Mouse (Mus musculus) macrophage (primary cell): ENCODE data around the gene Bco2. TPM values are rescaled to one million over a fixed set of nuclear protein-coding genes. Genes with fewer than 3 reads are reported as not detected.

Source experiments
- H3K27ac ChIP-seq: fragments of 350-480 bp; formaldehyde crosslinking; 2 replicates; pipeline ENCODE4 v1.9.0; 2021
- H3K36me3 ChIP-seq: fragments of 350-480 bp; formaldehyde crosslinking; 2 replicates; pipeline ENCODE4 v1.9.0; 2021; ENCODE audit errors: inconsistent target
- H3K4me3 ChIP-seq: fragments of 350-480 bp; formaldehyde crosslinking; 2 replicates; pipeline ENCODE4 v1.9.0; 2021; ENCODE audit errors: inconsistent target
- H3K79me2 ChIP-seq: fragments of 350-480 bp; formaldehyde crosslinking; 2 replicates; pipeline ENCODE4 v1.9.0; 2021; ENCODE audit errors: inconsistent target
- WGBS: methylation state at CpG from one replicate; pipeline ENCODE4 v1.1.7; 2026; ENCODE audit warnings: inconsistent platforms; ENCODE audit not compliant: missing documents; 5-methylcytosine and 5-hydroxymethylcytosine counted together
- polyA plus RNA-seq: library from polyadenylated mRNA; stranded (reverse); fragments of 250-400 nt; gene quantifications from 3 replicates; pipeline ENCODE4 v1.2.4, GENCODE M21; 2018; ENCODE audit warnings: inconsistent platforms

Gene Bco2
- polyA plus RNA-seq, 1 experiment from 2014 or later: 3.6 TPM

DNA sequence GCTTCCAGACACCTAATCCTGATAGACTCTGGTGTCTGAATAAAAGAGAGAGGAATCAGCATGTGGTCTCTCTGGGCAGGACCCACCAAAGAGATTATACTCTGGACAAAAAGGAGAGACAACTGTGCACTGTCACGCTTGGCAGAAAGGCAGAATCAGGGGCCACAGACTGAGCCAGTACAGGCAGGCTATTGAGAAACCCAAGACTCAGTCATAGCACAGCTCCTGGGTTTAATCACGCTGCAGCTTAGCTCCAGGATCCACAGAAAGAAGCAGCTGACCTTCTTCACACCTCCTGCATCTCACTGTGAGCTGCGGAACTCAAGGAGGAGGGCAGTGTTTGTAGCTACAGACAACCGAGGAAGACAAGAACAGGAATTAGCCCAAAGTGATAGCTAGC, 25.4 kb upstream of the Bco2 start:
- no peak overlapping the region for H3K4me3 ChIP-seq
- 93% methylated on average over 4 of the region's 4 CpGs for WGBS
- H3K79me2 ChIP-seq: no peaks in the 10 kb centered on the region
- H3K36me3 ChIP-seq: peaks cover 18% of the 10 kb centered on the region
- no peak overlapping the region for H3K27ac ChIP-seq

DNA sequence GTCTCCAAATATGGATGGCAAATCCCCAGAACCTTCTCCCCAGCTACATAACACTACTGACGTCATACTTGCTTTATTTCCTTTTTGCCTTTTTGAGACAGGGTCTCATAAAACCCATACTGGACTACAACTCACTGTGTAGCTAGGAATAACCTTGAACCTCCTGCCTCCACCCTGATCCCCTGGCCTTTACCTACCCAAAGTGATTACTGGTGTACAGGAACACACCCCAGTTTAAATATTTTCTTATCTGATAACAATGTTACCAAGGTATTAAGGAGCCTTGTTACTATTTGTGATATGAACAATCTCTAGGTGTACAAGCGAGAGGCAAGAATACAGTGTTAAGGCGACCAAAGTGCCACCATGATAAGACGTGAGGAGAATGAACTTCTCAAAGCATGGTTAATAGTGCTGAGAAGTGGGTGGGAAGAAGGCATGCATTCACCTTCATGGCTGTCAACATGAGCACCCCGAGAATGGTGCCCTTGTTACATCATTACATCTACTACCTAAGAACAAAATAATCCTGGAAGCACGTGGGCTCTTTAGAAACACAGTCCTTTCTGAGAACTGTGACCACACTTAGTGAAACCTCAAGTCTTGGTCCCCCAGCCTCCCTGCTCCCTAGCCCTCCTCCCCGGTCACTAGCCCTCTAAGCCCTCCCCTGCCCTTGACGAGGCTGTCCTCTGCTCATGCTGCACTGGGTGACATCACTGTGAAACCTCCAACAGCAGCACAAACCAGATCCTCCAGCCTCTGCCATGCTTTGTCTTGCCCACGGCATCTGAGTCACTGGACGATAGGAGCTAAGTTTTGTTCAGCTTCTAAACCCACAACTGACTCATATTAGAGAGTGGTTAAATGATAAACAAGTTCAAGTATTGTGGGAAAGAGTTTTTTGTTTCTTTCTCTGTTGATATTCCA, 14.9 kb upstream of the Bco2 start:
- 85% methylated on average over 9 of the region's 10 CpGs for WGBS
- Histone ChIP-seq H3K79me2 (no peaks in the 10 kb centered on the region), H3K27ac (no peak overlapping the region), H3K36me3 (peaks cover 29% of the 10 kb centered on the region; the same call in 1 of the 2 replicates), H3K4me3 (no peak overlapping the region)

GRCm38 (mm10) chr9:50567881-50568280, 12.9 kb upstream of the Bco2 start:
- peaks cover 13% of the 10 kb centered on the region; the same call in 1 of the 2 replicates for H3K36me3 ChIP-seq
- no peak overlapping the region for H3K27ac ChIP-seq
- H3K79me2 ChIP-seq: no peaks in the 10 kb centered on the region
- 81% methylated on average over 2 of the region's 2 CpGs for WGBS
- H3K4me3 ChIP-seq: no peak overlapping the region

DNA sequence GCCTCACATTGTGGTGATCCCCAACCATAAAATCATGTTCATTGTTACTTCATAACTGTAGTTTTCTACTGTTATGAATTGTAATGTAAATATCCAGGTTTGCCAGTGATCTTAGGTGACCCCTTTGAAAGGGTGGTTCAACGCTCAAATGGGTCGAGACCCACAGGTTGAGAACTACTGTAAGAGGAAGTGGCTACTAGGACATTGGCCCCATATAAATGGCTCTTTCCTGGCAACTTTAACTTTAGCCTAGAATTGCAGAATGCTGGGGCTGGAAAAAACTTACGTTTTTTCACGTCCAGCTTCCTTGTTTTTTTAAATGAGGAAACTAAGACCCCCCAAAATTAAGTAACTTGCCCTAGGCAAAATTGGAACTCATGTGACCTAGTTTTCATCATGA, 12.4 kb upstream of the Bco2 start:
- Histone ChIP-seq H3K27ac (no peak overlapping the region), H3K36me3 (peaks cover 13% of the 10 kb centered on the region; the same call in 1 of the 2 replicates), H3K4me3 (no peak overlapping the region), H3K79me2 (no peaks in the 10 kb centered on the region)
- 11% methylated on average over 4 of the region's 4 CpGs for WGBS

DNA sequence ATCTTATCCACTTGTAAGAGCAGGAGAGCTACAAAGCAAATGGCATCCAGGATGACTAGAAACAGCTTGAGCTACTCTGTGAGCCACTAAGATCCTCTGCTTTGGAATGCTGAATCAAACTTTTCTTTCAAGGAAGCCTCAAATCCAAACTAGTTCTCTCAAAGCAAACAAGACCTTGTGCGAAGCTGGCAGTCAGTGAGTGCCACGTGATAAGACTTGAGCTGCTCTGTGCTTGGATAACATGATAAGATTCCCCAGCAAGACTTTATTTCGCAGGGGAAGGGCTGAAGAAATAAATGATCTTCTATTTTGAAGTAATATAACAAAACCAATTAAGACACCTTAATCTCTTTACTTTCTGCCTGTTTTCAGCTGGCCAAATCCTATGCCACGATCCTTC, 11.0 kb upstream of the Bco2 start:
- WGBS: 98% methylated on average over 4 of the region's 4 CpGs
- H3K79me2 ChIP-seq: no peaks in the 10 kb centered on the region
- no peak overlapping the region for H3K27ac ChIP-seq
- H3K36me3 ChIP-seq: peaks cover 13% of the 10 kb centered on the region; the same call in 1 of the 2 replicates
- no peak overlapping the region for H3K4me3 ChIP-seq

GRCm38 (mm10) chr9:50565173-50565572, 10.2 kb upstream of the Bco2 start:
- Histone ChIP-seq H3K36me3 (peaks cover 7% of the 10 kb centered on the region; the same call in 1 of the 2 replicates), H3K79me2 (no peaks in the 10 kb centered on the region), H3K4me3 (no peak overlapping the region), H3K27ac (no peak overlapping the region)
- WGBS: 60% methylated on average over 7 of the region's 7 CpGs

- no peaks in the 10 kb centered on the region for H3K79me2 ChIP-seq
- H3K36me3 ChIP-seq: no peaks in the 10 kb centered on the region
- WGBS: 96% methylated on average over 2 of the region's 2 CpGs
- no peak overlapping the region for H3K4me3 ChIP-seq
- no peak overlapping the region for H3K27ac ChIP-seq
Observed at GRCm38 (mm10) chr9:50561918-50562360, 7.0 kb upstream of the Bco2 start.

GRCm38 (mm10) chr9:50561145-50561917, 6.3 kb upstream of the Bco2 start, which contains the start of gene Tex12:
Gene Tex12, minus strand, starts transcription at chr9:50561325.
- Histone ChIP-seq H3K4me3 (no peak within 1 kb of the TSS), H3K36me3 (no peaks in the 10 kb centered on the region), H3K27ac (no peak within 1 kb of the TSS), H3K79me2 (peaks cover 3% of the 10 kb centered on the region; the same call in 1 of the 2 replicates)
- WGBS: 96% methylated on average over 35 of the region's 38 CpGs

DNA sequence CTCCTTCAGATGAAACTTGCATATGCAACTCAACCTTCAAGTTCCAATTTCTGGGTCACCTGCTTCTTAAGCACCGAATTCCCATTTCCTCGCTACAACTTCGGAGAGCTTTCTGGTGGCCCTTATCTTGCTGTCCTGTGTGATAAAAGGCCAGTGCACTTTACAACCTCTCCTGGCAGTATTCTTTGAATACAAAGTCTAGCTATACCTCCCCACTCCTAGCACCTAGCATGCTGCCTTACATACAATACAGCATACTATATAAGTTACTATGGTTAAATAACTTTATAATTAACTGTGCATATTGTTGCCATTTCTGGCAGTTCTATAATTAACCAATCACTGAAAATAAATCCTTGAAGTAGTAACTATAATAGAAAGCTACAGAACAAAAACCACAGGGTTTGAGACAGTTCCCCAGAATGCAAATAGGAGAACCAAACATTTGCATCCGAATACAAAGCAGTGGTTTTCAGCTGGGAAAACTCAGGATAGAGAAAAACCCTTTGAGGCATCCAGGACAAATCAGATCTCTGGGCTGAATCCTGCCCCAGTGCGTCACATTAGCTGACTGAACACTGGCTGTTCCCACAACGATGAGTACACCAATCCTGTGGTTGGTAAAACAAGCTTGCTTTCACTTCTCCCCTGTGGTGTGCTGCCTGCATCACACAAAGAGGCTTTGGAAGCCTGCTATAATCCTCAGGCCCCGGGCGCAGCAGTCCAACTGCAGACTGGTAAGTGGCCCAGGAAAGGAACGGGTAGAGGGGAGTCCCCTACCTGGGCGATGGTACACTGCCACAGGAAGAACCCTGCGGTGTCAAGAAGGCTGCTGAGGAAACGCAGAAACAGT, 514 bp downstream of the Bco2 start, which contains the start of gene Il18:
Gene Il18, plus strand, starts transcription at position 587 of the 853 bp plus-strand sequence.
- peak within 1 kb of the TSS; percentile 83 for H3K27ac ChIP-seq
- WGBS: 23% methylated on average over 12 of the region's 12 CpGs
- peak within 1 kb of the TSS; percentile 39 for H3K4me3 ChIP-seq
- H3K36me3 ChIP-seq: no peaks in the 10 kb centered on the region
- peaks cover 10% of the 10 kb centered on the region; the same call in 1 of the 2 replicates for H3K79me2 ChIP-seq

- H3K27ac ChIP-seq: peak overlapping the region; percentile 83
- H3K36me3 ChIP-seq: no peaks in the 10 kb centered on the region
- H3K4me3 ChIP-seq: peak overlapping the region; percentile 7; the same call in 1 of the 2 replicates
- WGBS: 0% methylated on average over 2 of the region's 2 CpGs
- peaks cover 10% of the 10 kb centered on the region; the same call in 1 of the 2 replicates for H3K79me2 ChIP-seq
Observed at GRCm38 (mm10) chr9:50553547-50553946, 1.4 kb downstream of the Bco2 start.

GRCm38 (mm10) chr9:50552206-50552605, 2.8 kb downstream of the Bco2 start:
- H3K27ac ChIP-seq: peak overlapping the region; percentile 83
- 42% methylated on average over 5 of the region's 5 CpGs for WGBS
- no peaks in the 10 kb centered on the region for H3K36me3 ChIP-seq
- H3K4me3 ChIP-seq: no peak overlapping the region
- H3K79me2 ChIP-seq: peaks cover 10% of the 10 kb centered on the region; the same call in 1 of the 2 replicates

DNA sequence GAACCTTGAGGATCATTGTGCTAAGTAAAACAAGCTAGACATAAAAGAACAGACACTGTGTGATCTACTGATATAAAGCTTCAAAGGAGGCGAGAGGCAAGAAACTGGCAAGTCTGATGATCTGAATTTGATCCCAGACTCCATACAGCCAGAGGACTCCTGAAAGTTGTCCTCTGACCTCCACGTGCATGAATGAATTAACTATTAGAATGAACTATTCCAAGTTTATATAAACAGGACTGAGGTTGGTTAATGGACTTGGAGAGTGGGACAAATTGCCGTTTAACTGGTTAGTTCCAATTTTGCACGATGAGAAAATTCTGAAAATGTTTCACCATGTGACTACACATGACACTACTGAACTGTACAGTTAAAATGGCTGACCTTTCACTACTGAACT, 6.0 kb downstream of the Bco2 start:
- WGBS: 92% methylated on average over 4 of the region's 4 CpGs
- Histone ChIP-seq H3K27ac (no peak overlapping the region), H3K79me2 (no peaks in the 10 kb centered on the region), H3K4me3 (no peak overlapping the region), H3K36me3 (no peaks in the 10 kb centered on the region; the same call in 1 of the 2 replicates)

GRCm38 (mm10) chr9:50547859-50548478, 7.0 kb downstream of the Bco2 start:
- Histone ChIP-seq H3K4me3 (no peak overlapping the region), H3K79me2 (no peaks in the 10 kb centered on the region), H3K27ac (no peak overlapping the region), H3K36me3 (no peaks in the 10 kb centered on the region; the same call in 1 of the 2 replicates)
- 23% methylated on average over 5 of the region's 5 CpGs for WGBS
